Mouse (Mus musculus) intestine, postnatal 0 days (tissue): ENCODE measurements around the gene Klhl29. TPM values are rescaled to one million over a fixed set of nuclear protein-coding genes. Genes with fewer than 3 reads are reported as not detected.

Experiments
- ATAC-seq: fragments of 200-750 bp; cut with Nextera tagmentation; 2 replicates; pipeline ENCODE4 v1.8.0; 2017; ENCODE audit warnings: mild to moderate bottlenecking, moderate TSS enrichment, moderate library complexity
- H3K27ac ChIP-seq: fragments of 300-500 bp; sonication (generic); 2 replicates; pipeline ENCODE4 v1.5.1; 2014; ENCODE audit warnings: mild to moderate bottlenecking, low read depth, low read length, moderate library complexity
- H3K27me3 ChIP-seq: fragments of 300-500 bp; sonication (generic); replicated peaks from 2 replicates; pipeline ENCODE4 v1.6.1; 2014; ENCODE audit warnings: low read length, mixed read lengths; ENCODE audit not compliant: control insufficient read depth, insufficient read depth
- H3K36me3 ChIP-seq: fragments of 300-500 bp; sonication (generic); 2 replicates; pipeline ENCODE4 v1.6.1; 2014; ENCODE audit warnings: mild to moderate bottlenecking, moderate library complexity; ENCODE audit not compliant: control insufficient read depth, insufficient read depth
- H3K4me1 ChIP-seq: fragments of 300-500 bp; sonication (generic); replicated peaks from 2 replicates; pipeline ENCODE4 v1.6.1; 2014; ENCODE audit warnings: antibody characterized with exemption, low read length, mixed read lengths; ENCODE audit not compliant: control insufficient read depth, insufficient read depth
- H3K4me2 ChIP-seq: fragments of 300-500 bp; sonication (generic); replicated peaks from 2 replicates; pipeline ENCODE4 v1.6.1; 2014; ENCODE audit warnings: low read depth, mild to moderate bottlenecking, moderate library complexity
- H3K4me3 ChIP-seq: fragments of 300-500 bp; sonication (generic); 2 replicates; pipeline ENCODE4 v1.5.1; 2014; ENCODE audit warnings: low read depth, low read length
- H3K9ac ChIP-seq: fragments of 300-500 bp; sonication (generic); 2 replicates; pipeline ENCODE4 v1.6.1; 2014; ENCODE audit warnings: mild to moderate bottlenecking, low read depth, low read length
- H3K9me3 ChIP-seq: fragments of 300-500 bp; sonication (generic); 2 replicates; pipeline ENCODE4 v1.6.1; 2016; ENCODE audit warnings: mixed run types; ENCODE audit not compliant: control insufficient read depth
- CTCF ChIP-seq: sonication (generic); IDR thresholded peaks from 2 replicates; pipeline ENCODE4 v1.5.1; 2016; ENCODE audit warnings: low read depth, mild to moderate bottlenecking, control low read depth, antibody characterized with exemption, moderate library complexity
- WGBS: fragments of 180-500 bp; shearing (Covaris S2); extraction: QIAGEN DNeasy Blood & Tissue Kit; methylation state at CpG from one replicate; pipeline ENCODE4 v1.1.7; 2014; 5-methylcytosine and 5-hydroxymethylcytosine counted together
- polyA plus RNA-seq: library from polyadenylated mRNA; unstranded; fragments of >200 nt; fragmentation: Nextera tagmentation; extraction: Ambion mirVana; gene quantifications from 2 replicates; pipeline ENCODE4 v1.2.1, GENCODE M21; 2015

Gene Klhl29
- polyA plus RNA-seq, 1 experiment from 2014 or later, result 0.34 TPM

DNA sequence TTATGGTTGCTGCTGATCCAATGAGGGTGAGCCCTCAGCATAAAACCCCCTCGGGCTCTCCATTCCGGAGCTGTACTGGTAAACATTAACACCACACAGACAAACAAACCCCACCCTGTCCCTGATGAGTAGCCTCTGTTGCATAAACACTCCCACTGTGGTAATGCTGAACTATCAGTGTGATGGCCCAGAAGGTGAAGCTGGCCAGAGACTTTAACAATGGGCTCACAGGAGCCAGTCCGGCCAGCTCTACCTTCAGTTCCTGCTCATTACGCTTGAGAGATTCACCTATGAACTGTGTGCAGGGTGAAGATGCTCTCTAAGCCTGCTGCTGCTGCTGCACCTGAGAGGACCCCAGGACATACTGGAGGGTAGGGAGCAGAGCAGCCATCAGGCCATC is 132.0 kb downstream of the Klhl29 start:
- H3K36me3 ChIP-seq, result no peaks in the 10 kb centered on the region
- WGBS, result 57% methylated on average over 4 of the region's 4 CpGs
- H3K9ac ChIP-seq, result no peak overlapping the region
- no peak overlapping the region for H3K4me3 ChIP-seq
- H3K27me3 ChIP-seq, result no peaks in the 10 kb centered on the region
- no peak overlapping the region for H3K27ac ChIP-seq
- no peak overlapping the region for H3K4me2 ChIP-seq
- no peaks in the 10 kb centered on the region for H3K4me1 ChIP-seq
- no peak for TF ChIP-seq CTCF
- no peak for ATAC-seq
- no peaks in the 10 kb centered on the region for H3K9me3 ChIP-seq

- Histone ChIP-seq H3K36me3 (no peaks in the 10 kb centered on the region), H3K9me3 (no peaks in the 10 kb centered on the region), H3K27ac (no peak overlapping the region), H3K4me2 (no peak overlapping the region), H3K27me3 (no peaks in the 10 kb centered on the region), H3K4me1 (no peaks in the 10 kb centered on the region), H3K4me3 (no peak overlapping the region), H3K9ac (no peak overlapping the region)
- ATAC-seq, result no peak
- TF ChIP-seq CTCF, result no peak
- WGBS, result 83% methylated on average over 8 of the region's 8 CpGs
Measured at GRCm38 (mm10) chr12:5242551-5243330, 132.7 kb downstream of the Klhl29 start.

GRCm38 (mm10) chr12:5239451-5240245 is 135.8 kb downstream of the Klhl29 start:
- no peak overlapping the region for H3K9ac ChIP-seq
- H3K27me3 ChIP-seq, result no peaks in the 10 kb centered on the region
- WGBS, result 77% methylated on average over 17 of the region's 17 CpGs
- H3K9me3 ChIP-seq, result no peaks in the 10 kb centered on the region
- no peak overlapping the region for H3K4me2 ChIP-seq
- H3K4me1 ChIP-seq, result no peaks in the 10 kb centered on the region
- H3K27ac ChIP-seq, result no peak overlapping the region
- no peaks in the 10 kb centered on the region for H3K36me3 ChIP-seq
- ATAC-seq, result no peak
- no peak overlapping the region for H3K4me3 ChIP-seq
- no peak for TF ChIP-seq CTCF

DNA sequence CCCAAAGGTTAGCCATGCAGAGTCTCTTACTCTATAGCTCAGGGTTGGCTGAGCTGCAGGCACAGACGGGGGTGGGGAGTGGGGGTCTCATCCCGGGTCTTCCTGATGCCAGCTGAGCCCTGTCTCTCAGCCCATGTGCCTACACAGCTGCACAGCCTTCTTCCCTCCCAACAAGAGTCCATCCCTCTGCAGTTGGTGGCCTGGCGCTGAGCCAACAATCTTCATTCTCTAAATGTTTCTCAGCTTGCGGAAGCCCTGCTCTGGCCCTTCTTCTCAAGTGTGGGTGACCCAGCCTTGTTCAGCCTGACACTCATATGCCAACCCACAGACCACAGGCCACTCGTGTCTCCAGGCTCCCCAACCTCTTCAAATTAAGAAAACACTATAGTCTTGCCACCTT is 138.4 kb downstream of the Klhl29 start:
- no peak overlapping the region for H3K4me3 ChIP-seq
- H3K27me3 ChIP-seq, result no peaks in the 10 kb centered on the region
- H3K4me1 ChIP-seq, result no peaks in the 10 kb centered on the region
- TF ChIP-seq CTCF, result peak; percentile 13; the same call in 1 of the 2 replicates
- no peak overlapping the region for H3K9ac ChIP-seq
- no peak overlapping the region for H3K27ac ChIP-seq
- ATAC-seq, result no peak
- 49% methylated on average over 5 of the region's 5 CpGs for WGBS
- no peaks in the 10 kb centered on the region for H3K36me3 ChIP-seq
- no peak overlapping the region for H3K4me2 ChIP-seq
- H3K9me3 ChIP-seq, result no peaks in the 10 kb centered on the region

- Histone ChIP-seq H3K27ac (no peak overlapping the region), H3K4me3 (no peak overlapping the region), H3K27me3 (no peaks in the 10 kb centered on the region), H3K9me3 (no peaks in the 10 kb centered on the region), H3K4me2 (no peak overlapping the region), H3K9ac (no peak overlapping the region), H3K4me1 (no peaks in the 10 kb centered on the region), H3K36me3 (no peaks in the 10 kb centered on the region)
- no peak for ATAC-seq
- WGBS, result 85% methylated on average over 12 of the region's 12 CpGs
- no peak for TF ChIP-seq CTCF
Measured at GRCm38 (mm10) chr12:5235596-5235995, 139.9 kb downstream of the Klhl29 start.

GRCm38 (mm10) chr12:5230504-5230903 is 145.0 kb downstream of the Klhl29 start:
- no peak for ATAC-seq
- 94% methylated on average over 5 of the region's 5 CpGs for WGBS
- Histone ChIP-seq H3K36me3 (no peaks in the 10 kb centered on the region), H3K4me1 (no peaks in the 10 kb centered on the region), H3K4me3 (no peak overlapping the region), H3K27ac (no peak overlapping the region), H3K9ac (no peak overlapping the region), H3K4me2 (no peak overlapping the region), H3K9me3 (no peaks in the 10 kb centered on the region), H3K27me3 (no peaks in the 10 kb centered on the region)
- no peak for TF ChIP-seq CTCF
